ENCODE assay signal across 15 mouse cellular contexts in genomic region chr2:32859622-32860012, GRCm38 (mm10).
"Had no signal": no experiment of that assay in that cellular context is flagged by ENCODE, and none has a peak within 500 bp of the region (broad histone marks: within the 10 kb centered on the region; RNA-seq: fewer than 3 reads in every experiment).

No protein-coding gene starts in this region.

- DNase-seq: layer of hippocampus, adult 9-11 months; right cerebral cortex, postnatal 25 days; thymus, adult 18-20 months had no signal

- H3K9ac ChIP-seq: limb, embryonic 13.5 days; liver, embryonic 12.5 days; liver, embryonic 15.5 days; lung, embryonic 15.5 days; midbrain, embryonic 13.5 days; neural tube, embryonic 13.5 days had no signal

- H3K27me3 ChIP-seq: limb, embryonic 13.5 days; liver, embryonic 12.5 days; lung, embryonic 15.5 days; midbrain, embryonic 13.5 days; neural tube, embryonic 13.5 days had no signal

- H3K36me3 ChIP-seq: limb, embryonic 10.5 days; limb, embryonic 13.5 days; liver, embryonic 12.5 days; liver, embryonic 15.5 days; lung, embryonic 15.5 days; midbrain, embryonic 10.5 days; midbrain, embryonic 13.5 days; neural tube, embryonic 13.5 days had no signal

- H3K4me1 ChIP-seq: limb, embryonic 13.5 days; liver, embryonic 12.5 days; liver, embryonic 15.5 days; lung, embryonic 15.5 days; midbrain, embryonic 13.5 days; neural tube, embryonic 13.5 days had no signal

- H3K9me3 ChIP-seq: limb, embryonic 10.5 days; limb, embryonic 13.5 days; liver, embryonic 12.5 days; liver, embryonic 15.5 days; lung, embryonic 15.5 days; megakaryocyte, embryonic 14.5 days; midbrain, embryonic 10.5 days; midbrain, embryonic 13.5 days; neural tube, embryonic 13.5 days had no signal

- H3K4me3 ChIP-seq: layer of hippocampus, adult 2 months; limb, embryonic 10.5 days; limb, embryonic 13.5 days; liver, embryonic 12.5 days; liver, embryonic 15.5 days; lung, embryonic 15.5 days; megakaryocyte, embryonic 14.5 days; midbrain, embryonic 10.5 days; midbrain, embryonic 13.5 days; myocyte; neural tube, embryonic 13.5 days had no signal

- H3K27ac ChIP-seq: kidney, postnatal 0 days; layer of hippocampus, adult 2 months; limb, embryonic 10.5 days; limb, embryonic 13.5 days; liver, embryonic 12.5 days; liver, embryonic 15.5 days; lung, embryonic 15.5 days; midbrain, embryonic 10.5 days; midbrain, embryonic 13.5 days; neural tube, embryonic 13.5 days had no signal
